Mouse (Mus musculus): ENCODE results near the gene Endou.

Gene Endou

DNA sequence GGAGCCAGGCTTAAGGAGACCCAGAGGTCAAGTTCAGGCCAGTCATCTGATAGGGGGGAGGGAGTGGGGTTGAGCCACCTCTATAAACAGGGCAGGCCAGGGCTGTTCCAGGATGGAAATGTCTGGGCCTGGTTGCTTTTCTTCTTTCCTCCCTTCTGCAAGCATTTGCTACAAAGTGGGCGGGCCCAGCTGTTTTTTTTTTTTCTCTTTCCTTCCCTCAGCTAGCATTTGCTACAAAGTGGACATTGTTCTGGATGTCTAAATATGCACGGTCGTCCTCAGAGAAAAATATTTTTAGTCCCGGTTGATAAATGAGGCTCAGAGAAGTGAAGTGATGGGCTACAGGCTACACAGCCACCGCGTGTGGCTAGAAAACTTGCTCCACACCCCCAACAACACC lies 23.3 kb upstream of the Endou start:
- DNase-seq (ENCODE audit: low spot score): no peak

DNA sequence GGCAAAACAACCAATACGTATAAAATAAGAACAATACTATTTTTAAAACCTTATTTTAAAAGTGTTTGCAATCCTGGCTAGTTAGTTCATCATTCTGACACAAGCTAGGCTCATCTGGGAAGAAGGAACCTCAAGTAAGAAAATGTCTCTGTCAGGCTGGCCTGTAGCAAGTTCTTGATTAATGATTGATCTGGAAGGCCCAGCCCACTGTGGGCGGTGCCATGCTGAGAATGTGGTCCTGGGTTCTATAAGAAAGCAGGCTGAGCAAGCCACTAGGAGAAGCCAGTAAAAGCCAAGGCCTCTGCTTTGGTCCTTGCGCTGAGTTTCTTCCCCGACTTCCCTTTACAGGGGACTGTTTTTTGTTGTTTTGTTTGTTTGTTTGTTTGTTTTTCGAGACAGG lies 21.4 kb upstream of the Endou start:
- DNase-seq (ENCODE audit: low spot score): no peak

DNA sequence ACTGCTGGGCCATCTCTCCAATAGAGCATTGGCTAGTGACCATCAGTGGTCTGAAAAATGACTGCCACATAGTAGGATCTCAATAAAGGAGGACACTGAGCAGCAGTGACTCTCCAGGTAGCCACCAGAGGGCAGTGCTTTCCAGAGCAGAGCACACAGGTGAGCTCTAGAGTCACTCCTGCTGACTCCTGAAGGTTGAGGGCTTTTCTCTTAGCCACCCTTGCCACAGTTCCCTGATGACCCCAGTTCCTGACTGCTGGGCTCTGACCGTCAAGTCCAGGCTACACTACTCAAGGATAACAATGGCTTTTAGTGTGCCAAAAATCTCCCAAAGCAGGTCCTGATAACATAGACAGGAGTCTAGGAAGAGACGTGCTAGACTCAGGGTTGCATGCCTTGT lies 20.5 kb upstream of the Endou start:
- DNase-seq (ENCODE audit: low spot score): no peak

DNA sequence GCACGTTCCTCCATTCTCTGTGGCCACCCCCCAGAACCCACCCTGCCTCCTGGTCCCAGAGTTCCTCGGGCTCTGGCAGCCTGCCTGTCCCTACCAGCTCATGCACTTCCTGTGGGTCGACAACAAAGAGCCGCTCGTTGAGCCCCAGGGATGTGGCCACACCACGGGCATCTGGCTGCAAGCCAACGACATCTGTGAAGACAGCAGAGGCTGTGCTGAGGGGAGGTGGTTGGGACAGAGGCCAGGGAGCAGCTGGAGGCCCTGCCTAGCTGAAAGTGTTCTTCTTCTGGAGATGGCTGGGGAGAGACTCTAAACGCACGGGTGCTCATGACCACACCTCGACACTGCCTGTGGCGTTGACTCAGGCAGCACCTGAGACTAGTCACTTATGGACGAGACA lies 19.6 kb upstream of the Endou start:
- DNase-seq (ENCODE audit: low spot score): peak; percentile 59

DNA sequence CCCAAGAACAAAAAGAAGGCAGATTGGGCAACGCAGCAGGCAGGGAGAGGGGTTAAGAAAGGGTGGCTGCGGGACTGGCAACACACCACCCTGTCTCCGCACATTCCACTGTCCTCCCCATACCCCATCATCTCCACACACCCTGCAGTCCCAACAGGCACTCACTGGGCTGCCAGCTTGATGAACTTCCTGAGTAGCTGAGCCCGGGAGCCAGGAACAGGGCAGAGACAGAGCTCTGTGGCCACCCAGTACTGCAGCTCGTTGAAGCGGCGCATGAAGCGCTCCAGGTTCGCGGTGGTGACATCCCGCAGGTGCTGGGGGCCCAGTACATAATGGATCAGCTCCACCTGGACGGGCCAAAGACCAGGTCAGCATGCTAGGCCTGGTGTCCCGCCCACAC lies 18.7 kb upstream of the Endou start:
- no peak for DNase-seq (ENCODE audit: low spot score)

DNA sequence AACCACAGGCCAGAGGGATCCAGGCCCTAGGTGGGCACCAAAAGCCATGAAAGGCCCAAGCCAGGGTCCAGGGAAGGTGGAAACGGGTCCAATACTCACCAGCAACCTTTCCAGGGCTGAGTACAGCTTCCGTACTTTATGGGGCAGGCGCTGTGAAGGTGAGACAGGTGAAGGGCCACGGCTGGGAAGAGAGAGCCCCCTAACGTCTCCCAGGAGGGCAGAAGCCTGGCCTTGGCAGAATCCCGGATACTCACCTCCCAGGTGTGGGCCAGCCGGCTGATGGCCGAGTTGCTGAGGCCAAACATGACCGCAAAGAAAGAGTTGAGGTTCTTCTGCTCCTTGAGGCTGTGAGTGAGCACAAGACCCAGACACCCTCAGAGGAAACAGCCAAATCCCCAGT lies 18.3 kb upstream of the Endou start:
- no peak for DNase-seq (ENCODE audit: low spot score)

DNA sequence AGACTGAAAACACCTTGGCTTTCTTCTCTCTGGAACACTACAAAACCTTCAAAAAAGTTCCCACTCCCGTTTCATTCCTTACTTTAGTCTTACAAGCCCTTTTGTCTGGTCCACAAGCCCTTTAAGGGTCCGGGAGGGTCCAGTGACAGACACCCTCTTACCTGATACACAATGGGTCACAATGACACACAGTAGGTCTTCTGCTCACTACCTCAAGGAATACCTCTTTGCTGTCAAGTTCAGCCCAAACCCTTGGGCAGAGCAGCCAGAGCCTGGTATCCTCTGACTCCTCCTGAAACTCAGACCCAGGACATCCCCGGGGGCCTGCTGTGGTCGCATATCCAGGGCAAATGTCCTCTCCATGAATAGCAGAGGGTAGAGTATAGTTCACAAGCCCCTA lies 17.8 kb upstream of the Endou start:
- no peak for DNase-seq (ENCODE audit: low spot score)

DNA sequence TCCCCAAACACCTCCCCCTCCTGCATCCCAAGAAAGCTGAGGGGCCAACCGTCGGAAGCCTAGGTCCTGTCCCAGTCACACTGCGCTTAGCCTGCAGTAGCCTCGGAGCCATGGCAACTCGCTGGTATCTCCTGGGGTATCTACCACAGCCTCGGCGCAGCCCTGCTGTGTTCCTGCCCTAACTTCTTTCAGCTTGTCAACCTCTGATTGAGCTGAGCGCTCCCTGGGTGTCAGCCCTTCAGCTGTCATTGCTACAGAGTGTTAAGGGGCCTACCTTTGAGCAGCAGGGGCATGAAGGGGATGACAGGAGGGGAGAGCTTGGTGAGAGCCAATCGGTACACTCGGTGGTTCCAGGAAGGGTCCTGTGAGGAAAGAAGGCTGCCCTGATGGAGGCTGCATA lies 17.2 kb upstream of the Endou start:
- no peak for DNase-seq (ENCODE audit: low spot score)

DNA sequence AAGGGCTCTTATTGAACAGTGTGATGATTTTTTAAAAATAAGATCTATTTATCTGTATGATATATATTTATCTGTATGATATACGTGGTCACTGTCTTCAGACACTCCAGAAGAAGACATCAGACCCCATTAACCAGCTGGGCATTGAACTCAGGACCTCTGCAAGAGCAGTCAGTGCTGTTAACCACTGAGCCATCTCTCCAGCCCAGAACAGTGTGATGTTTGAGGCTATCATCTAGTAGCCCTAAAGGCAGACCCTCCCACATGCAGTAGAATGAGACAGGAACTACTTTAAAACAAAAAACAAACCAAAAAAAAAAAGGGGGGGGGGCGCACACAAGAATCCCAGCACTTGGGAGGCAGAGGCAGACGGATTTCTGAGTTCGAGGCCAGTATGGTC lies 16.3 kb upstream of the Endou start:
- DNase-seq (ENCODE audit: low spot score): no peak

DNA sequence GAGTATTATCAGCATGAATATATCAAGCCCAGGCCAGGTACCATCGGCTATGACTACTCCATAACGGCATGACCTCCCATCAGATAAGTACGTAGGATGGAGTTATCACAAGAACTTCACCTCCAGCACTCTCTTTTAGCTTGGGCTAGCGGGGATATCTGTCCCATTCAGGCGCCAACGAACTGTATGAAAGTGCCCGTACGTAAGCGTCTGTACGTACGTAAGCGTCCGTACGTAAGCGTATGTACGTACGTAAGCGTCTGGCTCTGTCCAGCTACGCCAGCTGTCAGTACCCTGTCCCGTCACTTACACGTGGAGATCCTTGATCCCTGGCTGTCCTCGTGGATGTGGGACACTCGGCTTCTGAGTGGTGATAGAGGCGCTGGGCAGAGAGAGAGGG lies 15.6 kb upstream of the Endou start:
- no peak for DNase-seq (ENCODE audit: low spot score)

DNA sequence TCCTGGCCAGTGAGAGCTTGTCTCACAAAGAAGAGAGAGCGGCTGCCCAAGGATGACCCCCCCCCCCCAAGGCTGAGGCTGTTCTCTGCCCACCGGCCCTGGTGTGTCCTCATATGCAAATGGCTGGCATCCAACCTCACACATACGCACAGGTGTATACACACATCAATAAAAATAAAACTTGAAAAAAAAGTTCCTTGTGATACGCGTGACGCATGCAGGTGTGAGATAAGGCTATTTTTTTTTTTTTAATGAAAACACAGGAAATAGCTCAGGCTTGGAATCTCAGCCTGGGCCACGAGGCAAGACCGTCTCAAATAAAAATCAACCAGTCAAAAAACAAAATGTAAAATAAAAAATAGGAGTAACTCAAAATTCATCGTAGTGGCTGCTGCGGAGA lies 15.1 kb upstream of the Endou start:
- DNase-seq (ENCODE audit: low spot score): no peak

DNA sequence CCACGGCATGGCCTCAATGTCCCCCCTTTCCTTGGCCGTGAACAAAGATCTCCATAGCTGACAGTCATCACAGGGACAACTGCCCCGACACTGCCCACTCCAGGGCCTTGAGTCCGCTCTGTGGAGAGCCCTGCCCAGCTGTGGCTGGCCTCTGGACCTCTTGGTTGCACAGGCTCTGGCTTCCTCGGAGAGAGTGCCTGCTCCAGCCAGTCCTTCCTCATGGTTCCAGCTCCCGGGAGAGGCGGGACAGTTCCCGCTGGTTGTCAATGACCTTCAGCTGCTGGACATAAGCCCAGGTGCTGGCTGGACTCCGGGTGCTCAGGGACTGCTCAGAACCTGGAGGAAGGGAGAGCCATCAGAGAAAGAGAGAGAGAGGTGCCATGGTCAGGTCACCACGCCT lies 14.2 kb upstream of the Endou start:
- DNase-seq (ENCODE audit: low spot score): no peak

DNA sequence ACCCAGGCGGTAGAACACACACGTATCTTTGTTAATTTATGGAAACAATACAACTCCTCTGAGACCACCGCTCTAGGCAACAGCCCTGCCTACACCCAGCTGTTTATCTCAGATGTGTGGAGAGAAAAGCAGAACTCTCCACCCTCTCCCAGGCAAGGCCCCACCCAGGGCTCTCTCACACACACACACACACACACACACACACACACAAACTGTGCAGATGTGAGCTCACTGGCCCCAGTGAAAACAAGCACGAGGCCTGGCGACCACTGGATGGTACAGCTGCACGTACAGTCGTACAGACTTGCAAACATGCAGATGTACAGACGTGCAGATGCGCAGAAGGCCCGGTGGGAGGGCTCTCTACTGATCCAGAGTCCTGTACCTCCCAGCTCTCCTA lies 13.8 kb upstream of the Endou start:
- no peak for DNase-seq (ENCODE audit: low spot score)

DNA sequence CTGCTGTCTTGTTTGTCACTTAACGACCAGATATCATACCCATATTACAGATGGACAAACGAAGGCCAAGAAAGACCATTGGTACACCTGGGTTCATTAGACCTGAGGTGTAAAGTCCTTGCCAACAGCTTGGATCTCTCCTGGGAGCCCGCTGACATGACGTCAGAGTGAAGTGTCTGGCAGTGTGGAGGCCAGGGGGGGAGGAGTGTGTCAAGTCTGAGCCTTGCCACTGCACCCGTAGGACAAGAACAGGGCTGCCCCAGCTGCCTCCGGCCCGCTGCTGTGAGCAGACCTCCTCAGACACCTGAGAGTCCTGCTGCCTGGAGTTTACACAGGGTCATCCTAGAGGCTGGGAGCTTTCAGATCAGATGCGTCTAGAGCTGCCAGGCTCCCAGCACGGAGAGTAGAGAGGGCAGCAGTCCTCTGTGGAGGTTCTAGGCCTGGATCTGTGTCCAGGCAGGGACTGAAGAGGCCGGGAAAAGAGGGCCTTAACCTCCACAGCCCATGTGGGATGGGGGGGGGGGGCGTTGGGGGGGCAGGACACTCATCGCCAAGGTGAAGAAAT lies 12.9 kb upstream of the Endou start:
- DNase-seq (ENCODE audit: low spot score): no peak

DNA sequence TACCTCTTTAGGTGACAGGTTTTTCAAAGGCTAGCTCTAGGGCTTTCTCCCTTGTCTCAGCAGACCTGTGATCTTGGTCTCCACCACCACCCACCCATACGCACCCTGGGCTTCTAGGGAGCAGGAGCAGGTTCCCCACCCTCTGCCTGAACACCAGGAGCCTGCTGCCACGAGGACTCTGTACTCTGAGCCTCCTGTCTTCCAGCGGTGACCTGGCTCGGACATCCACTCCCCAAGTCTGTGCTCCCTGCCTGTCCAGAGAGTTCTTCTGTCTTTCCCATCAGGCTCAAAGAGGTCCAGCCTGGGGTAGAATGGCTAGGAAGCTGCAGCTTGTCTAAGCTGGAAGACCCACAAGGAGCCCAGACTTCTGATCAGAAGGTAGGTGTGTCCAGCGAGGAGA lies 12.1 kb upstream of the Endou start:
- no peak for DNase-seq (ENCODE audit: low spot score)

DNA sequence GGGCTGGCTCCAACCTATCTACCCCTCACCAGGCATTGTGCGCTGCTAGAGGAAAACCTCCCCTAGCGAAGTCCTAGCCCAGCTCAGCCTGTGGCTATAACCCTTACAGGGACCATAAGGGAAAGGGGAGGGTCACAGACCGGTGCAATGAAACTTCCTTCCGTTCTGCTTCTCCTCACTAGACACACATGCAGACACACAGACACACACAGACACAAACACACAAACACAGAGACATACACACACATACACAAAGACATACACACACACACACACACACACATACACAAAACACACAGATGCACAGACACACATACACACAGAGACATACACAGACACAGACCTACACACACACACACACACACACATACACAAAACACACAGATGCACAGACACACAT lies 11.5 kb upstream of the Endou start:
- DNase-seq (ENCODE audit: low spot score): no peak

DNA sequence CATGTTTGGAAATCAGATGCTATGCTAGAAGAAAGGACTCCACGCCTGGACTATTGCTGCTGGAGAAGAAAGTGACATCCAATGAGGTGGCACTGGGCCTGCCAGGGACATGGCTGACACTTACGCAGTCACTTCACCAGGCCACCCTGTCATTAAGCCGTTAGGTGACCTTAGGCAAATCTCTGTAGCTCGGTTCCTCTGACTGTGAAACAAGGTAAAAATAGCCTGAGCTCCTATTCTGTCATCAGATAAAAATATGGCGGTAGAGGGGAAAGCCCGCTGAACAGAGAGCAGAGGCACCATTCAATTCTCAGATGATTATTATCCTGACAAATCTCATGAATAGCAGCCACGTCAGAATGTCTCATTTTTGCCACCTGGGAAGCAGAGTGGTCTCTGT lies 10.9 kb upstream of the Endou start:
- no peak for DNase-seq (ENCODE audit: low spot score)

DNA sequence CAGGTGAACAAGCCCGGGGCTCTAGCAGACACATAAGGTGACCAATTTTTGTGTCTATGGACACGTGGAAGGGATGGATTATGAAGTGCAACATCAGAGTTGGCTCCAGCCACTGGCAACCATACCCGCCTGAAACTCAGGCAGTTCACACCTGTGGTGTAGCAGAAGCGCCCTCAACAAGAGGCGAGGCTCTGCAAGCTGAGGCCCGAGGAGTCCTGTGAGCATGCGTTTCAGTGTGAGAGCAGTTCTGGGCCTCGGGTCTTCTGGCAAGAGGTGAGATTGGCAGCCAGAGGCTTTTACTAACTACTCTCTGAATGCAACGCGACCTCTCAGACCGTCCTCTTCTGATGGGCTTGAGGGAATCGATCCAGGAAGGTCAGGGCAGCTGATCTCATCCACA lies 10.5 kb upstream of the Endou start:
- DNase-seq (ENCODE audit: low spot score): no peak

DNA sequence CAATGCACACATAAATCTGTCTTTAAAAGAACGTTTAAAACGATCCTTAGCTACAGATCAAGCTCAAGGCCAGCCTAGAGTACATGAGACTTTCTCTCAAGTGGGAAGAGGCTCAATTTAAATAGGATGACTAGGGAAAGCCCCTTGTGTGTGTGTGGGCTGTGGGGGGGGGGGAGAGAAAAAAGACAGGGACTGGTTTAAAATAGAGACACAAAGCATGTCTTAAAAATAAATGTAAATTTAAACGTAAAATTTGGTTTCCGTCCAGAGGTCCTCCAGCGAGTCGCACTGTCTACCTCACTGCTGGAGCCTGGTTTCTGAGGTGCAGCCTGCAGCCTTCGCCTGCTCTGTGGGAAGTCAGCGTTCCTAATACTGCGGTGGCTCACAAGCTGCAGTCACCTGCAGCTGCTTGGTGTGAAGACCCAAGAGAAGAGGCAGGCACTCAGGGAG lies 9.2 kb upstream of the Endou start:
- no peak for DNase-seq (ENCODE audit: low spot score)

DNA sequence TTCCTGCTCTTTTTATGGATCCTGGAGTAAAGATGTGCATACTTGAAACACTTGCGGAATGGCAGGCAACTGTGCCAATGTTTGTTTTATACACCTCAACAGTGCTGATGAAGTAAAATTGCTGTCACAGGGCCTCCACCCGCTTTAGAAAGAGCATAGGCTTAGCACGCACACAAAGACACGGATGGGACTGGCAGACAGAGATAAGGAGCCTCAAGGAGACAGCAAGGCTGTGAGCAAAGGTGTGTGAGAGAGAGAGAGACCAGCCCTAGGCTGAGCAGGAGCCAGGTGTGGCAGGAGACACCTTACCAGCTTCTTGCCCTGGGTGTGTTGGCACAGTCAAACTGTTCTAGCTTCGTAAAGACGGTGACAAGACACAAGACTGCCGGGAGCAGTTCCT lies 7.8 kb upstream of the Endou start:
- no peak for DNase-seq (ENCODE audit: low spot score)

DNA sequence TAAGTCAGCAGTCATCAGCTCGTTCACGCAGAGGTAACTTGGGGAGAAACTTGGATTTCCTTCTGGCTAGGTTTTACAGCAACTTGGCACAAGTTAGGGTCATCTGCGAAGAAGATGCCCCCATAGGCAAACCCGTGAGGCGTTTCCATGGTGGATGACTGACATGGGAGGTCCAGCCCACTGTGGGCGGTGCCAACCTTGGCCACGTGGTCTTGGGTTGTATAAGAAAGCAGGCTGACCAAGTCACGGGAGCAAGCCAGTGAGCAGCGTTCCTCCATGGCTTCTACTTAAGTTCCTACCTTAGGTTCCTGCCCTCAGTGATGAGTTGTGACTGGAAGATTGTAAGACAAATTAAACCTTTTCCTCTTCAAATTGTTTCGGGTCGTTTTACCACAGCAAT lies 849 bp upstream of the Endou start:
- DNase-seq (ENCODE audit: low spot score): no peak

DNA sequence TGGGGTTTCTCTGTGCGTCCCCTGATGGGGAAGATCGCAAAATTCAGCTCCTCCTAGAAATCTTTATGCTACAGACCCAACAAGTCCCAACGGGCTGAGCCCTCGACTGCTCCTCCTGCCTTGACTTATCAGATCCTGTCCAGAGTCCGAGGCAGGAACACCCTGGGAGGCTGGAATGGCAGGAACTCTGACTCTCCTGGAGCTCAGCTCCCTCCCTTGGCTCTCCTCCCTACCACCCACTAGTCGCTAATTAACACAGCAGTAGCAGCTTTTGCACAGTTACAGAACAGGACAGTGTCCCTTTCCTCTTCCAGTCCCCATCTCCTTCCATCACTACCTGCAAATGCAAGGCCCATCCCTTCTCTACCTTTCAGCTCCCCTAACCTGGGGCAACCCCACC lies 774 bp downstream of the Endou start:
- no peak for DNase-seq (ENCODE audit: low spot score)

DNA sequence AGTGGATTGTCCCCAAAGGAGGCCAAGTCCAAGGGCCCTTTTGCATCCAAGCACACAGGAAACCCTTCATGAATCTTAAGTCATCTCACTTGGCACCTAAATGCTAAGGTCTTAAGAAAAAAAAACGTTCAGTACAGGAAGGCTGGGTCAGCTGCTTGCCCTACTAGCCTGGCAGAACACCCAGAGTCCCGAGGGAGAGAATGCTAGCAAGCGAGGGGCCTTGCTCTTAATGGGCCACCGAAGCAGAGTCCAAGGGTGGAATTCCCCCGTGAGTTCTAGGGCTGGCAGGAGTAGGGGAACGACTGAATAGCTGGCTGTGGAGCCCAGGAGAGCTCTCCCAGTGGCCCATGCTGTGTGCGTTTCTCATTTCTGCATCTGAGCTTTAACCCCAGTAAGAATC lies 2.3 kb downstream of the Endou start:
- DNase-seq (ENCODE audit: low spot score): no peak

DNA sequence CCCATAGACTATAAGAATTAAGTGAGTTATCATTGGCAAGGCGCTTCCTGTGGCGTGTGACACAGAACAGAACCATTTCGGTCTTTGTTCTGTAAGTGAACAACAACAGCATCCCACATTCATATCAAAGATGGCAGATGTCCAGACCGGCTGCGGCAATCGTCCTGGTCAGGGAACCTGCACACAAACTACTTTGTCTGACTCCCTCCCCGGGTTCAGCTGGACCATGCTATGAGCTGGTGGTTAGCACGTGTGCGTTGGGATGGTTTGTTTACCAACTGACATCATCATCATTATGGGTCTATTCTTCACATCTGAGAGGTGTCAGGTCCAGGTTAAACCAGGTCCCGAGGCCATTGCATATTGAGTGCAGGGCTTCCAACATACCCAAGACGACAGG lies 2.7 kb downstream of the Endou start:
- DNase-seq (ENCODE audit: low spot score): no peak

DNA sequence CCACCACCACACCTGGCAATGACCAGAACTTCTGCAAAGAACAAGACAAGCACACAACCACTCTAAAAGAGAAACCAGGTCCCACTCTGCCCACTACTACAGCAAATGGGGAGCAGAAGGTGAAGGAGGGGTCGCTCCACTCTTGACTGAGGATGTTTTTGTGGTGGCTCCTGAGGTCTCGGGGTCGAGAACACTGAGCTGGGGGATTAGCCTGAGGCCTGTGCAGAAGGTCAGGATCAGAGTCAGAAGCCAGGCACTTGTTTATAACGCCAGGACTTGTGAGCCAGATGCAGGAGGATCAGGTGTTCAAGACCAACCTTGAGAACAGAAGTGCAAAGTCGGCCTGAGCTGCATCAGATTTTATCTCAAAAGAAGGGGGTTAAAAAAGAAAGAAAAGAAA lies 3.6 kb downstream of the Endou start:
- no peak for DNase-seq (ENCODE audit: low spot score)

Measured in ovary, postnatal 14 days (tissue).